Mouse (Mus musculus) c-Kit-positive CD71-positive TER-119-positive erythroid progenitor cells, embryonic 14.5 days (primary cell): ENCODE measurements at regions not wholly inside any gene's neighbourhood (a gene's known extent, or its start where the extent isn't known, plus 50 kb on each side); places are given as distances from the start of the nearest gene placed in this dataset.

Experiments used
- DNase-seq: peaks from one replicate; pipeline ENCODE4 v3.0.0-alpha.2; 2013; ENCODE audit warnings: low spot score

DNA sequence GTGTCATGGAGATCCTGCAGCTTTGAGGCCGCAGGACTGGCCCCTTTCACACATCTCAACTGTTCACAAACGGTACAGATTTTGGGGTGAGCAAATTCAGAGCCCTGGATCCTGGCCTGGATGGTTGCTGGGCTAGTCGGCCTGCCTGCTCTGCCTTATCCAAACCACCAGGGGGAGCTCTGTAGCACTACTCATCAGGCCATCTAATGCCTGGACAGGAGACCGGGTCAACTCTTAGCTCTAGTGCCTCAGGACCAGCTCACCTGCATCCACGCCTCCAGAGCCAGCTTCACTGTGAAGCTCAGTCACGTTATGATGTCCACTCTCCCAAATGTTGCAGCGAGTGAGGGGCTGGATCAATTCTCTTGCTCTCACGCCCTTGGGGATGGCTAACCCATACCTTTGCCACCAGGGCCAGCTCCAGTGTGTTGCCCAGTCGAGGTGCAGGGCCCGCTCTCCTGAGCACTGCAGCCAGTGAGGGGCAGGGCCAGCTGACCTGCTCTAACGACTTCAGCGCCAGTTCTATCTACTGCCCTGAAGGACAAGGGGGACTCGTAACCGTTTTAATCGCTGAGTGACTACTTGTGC is 206.8 kb downstream of the Etnk1 start:
- DNase-seq: peak; percentile 37

DNA sequence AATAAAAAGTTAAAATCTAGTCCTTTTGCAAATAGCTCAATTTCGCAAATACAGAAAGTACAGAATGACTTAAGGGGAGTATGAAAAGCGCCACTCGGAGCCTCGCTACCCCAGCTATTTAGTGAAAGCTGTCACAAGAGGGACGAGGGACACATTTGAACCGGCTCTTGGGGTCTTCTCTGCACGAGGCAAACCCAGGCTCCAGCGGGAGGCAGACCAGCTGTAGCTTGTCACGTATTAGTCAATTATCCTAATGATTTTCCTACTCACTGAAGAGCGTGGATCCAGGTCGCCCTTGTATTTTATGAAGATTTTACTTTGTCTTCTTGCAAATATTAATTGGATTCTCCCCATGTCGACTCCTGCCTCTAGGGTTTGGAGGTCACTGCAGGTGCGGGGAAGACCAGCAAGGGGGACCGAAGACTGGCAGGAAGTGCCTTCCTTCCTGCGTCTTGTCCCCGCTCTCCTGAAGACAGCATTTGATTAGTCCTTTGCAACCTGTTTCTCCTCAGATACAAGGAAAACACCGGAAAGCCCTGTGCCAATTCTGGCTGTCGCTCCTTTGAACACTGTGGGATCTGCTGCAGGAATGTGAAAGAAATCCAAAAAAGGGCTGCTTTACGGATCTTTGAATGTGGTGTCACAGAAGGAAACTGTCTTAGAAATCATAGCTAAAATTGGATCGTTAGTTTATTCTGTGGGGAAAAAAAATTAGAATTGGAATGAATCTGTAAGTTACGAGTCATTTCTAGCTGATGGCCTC is 209.1 kb downstream of the Etnk1 start:
- DNase-seq: no peak

DNA sequence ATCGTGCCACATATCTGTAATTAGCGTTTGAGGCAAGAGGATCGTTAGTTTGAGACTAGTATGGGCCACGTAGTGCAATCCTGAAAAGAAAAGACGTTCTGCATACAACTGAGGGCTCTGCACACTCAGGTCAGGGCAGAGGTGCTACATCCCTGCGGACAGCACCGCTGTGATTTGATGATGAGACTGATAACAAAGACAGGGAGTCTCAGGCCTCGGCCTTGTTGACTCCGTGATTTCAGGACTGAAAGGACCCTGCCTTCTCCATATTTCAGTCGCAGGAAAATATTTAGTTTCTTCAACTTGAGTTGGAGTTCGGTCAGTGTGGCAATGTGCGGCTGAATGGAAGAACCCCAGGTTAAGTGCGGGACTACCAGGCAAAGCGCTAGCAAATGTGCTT is 210.1 kb downstream of the Etnk1 start:
- DNase-seq: no peak

DNA sequence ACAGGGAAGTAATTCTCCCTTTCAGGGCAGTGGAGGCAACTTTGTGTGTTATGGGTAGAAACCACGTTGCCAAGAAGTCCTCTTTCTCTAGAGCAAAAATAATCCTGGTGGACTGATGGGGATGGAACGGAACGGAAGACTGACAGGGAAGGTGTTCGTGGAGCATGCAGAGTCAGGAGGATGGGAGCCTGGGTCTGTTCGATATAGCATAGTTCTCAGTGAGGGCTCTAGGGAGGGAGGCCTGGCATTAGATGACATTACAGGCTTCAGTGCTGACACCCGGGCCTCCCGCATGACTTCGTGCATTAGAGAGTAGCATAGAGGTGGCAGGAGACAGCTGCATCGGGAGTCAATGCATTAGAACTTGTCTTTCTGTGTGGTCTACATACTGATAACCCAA is 211.1 kb downstream of the Etnk1 start:
- no peak for DNase-seq

DNA sequence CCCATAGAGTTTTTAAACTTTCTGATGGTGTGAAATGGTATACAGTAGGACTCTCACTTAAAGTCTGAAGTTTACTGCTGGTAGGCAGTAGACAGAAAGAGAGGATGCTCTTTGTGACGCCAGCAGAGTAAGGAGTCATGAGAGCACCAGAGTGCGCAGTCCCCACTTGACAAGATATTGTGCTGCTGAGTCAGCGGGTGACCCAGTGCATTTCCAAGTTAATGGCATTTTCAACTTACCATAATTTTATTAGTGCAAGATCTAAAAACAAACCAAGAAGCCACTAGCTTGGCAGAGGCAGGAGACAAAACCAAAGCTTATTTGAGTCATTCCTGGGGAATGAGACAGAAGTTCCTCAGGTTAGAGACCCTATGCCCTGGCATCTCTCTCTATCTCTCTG is 213.5 kb downstream of the Etnk1 start:
- DNase-seq: no peak

DNA sequence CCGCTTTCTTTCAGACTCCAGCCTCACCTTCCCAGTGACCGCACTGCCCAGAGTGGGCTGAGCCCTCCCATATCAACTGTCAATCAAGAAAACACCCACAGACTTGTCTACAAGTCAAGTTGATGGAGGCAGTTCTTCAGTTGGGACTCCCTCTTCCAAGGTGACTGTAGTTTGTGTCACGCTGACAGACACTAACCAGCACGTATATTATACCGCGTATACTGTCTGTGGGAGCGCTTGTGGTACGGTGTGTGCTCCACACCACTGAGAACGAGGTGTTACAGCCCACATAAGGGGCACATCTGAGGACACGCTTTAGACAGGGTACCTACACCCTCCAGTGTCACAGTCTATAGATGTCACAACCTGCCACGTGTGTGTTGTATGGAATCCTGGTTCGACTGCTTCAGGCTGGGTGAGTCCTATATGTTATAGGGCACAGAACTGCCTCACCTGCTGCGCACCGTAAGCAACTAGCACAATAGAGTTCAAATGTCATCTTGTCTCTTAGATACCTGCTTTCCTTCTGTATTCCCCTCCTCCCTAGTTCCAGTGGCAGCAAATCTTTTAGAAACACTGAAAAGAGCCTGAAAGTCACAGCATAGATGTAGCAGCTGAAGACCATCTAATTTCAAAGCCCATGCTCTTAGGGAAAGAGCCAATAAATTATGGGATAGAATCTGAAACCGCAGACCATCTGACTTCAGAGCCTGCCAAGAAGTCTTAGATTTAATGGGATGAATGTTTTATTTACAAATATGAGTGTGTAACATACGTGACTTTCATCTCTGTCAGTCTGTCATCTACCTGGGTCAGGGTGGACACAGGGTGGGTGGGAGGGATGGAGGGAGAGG is 219.8 kb downstream of the Etnk1 start:
- no peak for DNase-seq

DNA sequence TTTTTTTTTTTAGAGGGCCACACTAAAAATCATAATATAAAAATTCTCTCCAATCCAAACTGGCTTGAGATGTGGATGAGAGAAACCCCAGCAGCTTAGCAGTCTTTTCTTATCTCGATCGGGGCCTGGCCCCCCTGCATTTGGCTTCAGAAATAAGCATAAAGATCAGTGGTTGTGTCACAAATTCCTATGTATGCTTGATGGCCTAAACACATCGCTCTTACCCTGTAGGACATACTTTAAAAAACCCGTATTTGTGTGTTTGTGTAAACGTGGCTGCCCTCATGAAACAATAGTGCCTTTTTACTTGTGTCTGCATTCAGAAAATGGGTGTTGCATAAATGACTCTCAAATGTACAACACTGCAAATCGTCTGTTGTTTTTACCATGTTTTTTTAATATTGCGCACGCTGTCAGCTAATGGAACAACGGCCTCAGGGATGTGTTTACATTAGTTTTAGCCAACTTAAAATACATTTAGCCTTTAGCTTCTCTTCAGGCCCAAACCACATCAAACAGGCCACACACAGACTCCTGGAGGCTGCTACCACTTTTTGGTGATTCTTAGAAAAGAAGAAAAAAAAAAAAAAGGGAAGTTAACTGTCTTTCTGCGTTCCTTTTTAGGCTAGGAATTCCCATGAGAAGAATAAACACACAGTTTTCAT is 226.7 kb downstream of the Etnk1 start:
- no peak for DNase-seq

DNA sequence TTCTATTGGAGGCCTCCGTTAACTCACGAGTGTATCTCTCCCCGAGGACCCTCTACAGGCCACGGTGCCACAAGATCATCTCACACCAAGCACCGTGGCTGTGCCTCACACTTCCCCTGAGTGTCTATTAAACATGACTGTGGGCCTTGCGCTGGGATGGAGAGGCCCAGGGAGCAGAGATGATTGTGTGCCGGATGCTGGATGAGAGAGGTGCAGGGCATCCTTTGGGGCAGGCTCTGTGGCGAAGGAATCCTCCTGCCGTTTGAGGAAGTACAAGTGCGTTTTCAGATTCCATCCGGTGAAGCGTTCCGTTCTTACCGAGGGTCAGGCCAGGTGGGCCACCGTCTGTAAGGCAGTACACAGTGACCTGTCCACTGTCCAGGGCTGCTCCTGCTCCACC is 227.4 kb downstream of the Etnk1 start:
- no peak for DNase-seq

DNA sequence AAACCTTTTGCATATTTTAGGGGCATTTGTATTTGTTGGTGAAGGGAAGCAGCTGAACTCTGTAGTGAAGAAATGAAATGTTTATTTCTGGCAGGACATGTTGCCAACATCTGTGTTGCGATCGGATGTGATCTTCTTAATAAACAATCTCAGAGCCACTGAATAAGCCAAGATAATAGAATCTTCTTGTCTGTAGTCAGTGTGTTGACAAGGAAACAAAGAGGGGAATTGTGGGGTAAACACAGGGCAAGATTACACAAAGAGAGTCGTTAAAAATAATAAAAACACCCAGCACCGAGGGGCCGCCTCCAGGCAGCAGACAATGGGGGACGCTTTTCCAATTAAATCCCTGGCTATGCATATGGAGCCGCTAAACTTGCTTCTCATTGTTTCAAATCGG is 234.4 kb downstream of the Etnk1 start:
- no peak for DNase-seq

DNA sequence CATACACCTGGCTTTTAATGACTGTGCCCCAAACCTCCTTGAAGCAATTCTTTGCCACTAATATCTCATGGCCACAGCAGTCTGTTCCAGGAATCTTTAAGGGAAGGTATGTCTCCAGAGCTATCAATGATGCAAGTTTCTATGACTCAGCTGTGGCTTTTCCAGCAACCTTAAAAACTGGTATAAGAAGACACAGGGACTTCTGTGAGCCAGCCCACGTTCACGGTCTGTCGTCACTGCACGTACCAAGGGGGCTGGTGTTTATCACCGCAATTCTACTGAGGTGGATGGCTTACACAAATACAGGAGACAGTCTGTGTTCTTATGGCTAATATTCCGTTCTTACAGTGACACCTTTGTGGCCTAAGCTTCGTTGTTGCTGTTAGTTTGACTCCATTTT is 234.9 kb downstream of the Etnk1 start:
- DNase-seq: no peak

DNA sequence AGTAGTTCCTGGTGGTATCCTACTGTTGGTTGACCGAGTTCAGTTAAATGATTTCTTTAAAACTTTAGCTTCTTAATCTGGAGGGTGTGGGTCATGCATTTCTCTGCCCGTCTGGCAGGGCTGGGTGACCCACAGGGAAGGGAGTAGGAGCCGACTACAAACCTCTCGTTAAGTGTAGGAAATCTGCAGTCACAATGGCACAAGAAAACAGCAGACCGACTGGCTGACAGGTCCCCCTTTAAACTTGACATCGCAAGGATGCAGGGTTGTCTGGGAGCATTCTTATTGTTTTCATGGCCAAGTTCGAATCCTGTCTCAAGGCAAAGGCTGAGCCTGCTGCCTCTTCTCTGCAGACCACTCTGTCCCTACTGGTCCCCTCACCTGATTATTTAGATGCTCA is 235.7 kb downstream of the Etnk1 start:
- no peak for DNase-seq

DNA sequence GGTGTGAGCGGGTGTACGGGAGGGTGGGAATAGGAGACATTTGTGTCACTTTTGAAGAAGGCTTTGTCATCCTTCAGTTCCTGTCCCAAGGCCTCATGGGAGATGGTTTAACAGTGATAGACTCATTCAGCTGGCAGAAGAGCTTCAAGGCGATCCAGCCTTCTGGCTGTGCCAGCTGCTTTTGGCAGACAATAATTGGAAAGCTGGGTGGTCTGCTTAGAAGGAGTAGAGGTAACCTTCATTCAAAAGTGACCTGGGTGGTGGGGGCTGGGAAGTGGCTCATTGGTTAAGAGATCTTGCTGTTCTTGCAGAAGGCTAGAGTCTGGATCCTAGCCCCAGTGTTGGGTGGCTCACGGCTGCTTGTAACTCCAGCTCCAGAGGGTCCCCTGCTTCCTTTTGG is 237.5 kb downstream of the Etnk1 start:
- no peak for DNase-seq

DNA sequence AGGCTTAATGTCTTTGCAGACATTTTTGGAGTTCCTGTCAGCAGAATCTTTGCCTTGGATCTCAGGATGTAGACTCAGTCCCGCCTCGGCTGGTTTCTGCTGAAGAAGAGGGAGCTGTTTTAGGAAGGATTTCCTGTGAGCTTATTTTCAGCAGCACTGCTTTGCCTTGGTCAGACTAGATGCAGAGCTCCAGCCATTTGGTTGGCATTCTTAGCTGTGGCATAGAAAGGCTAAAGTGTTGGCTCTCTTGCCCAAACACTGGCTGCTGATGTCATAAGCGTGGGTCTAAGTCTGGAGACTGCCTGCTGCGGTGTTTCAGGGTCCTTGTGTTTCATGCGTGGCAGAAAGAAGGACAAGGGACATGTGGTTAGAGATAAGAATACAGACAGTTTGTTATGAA is 245.0 kb downstream of the Etnk1 start:
- DNase-seq: no peak

DNA sequence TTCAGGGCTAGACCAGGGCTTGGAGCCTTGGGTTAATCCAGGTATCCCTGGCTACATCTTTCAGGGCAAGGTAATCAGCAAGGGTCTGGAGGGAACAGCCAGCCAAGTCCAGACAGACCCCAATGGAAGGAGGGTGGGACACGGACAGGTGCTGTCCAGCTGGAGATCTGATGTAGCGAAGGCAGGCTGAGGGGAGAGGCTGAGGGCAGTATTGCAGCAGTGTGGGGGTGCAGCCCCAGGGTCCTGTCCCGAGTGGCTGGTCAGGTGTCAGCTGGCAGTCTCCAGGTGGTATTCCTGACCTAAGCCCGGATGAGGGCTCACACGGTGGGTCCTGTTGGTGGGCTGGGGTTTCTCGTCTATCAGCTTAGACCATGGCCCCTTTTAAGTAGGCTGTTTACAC is 245.7 kb downstream of the Etnk1 start:
- DNase-seq: no peak

DNA sequence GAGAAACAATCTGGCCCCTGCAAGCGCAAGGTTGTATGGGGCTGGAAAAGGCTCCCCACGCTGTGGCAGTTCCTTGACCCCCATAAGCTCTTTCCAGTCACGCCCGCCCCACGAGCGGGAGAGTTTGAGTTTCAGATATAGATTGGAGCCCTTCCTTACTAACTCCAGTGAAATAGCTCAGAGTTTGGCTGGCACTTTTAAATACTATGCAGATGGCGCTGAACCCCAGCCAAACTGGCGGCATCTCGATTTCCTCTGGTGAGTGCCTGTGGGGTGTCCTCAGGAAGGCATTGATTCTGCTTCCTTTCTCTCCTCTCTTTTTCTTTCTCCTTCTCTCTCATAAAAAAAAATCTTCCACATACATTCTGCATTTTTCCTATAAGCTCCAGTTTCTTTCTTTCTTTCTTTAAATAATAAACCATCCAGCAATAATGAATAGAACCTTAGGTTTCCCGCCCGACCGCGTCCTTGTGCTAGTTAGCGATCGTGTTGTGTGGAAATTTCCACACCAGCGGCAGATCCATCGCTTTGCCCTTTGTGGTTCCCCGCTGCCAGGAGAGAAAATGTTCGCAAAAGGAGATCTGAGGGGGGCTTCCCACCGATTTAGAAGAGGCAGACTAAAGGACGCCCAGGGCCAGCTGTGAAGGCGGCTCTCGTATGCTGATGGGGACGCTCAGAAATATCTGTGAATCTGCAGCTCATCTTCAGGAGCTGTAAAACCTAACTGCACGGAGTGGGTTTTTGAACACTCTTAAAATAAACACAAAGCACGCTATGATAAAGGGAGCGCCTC is 247.8 kb downstream of the Etnk1 start:
- DNase-seq: no peak

DNA sequence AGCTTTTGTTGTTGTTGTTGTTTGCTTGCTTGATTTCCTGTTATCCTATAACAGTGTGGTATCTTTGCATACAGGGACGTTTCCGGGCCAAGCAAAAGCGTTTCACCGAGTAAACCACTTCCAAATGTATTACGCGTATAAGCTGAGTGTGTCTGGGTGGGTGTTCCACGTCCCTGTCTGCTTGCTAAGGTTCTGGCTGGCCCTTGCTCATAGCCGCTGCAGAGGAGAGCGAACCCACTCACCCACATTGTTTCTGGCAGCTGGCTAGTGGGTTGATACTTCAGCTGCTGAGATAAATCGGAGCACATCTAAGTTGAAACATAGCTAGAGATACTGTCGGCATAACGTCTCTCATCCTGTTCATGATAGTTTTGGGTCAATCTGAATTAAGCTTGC is 248.4 kb downstream of the Etnk1 start:
- no peak for DNase-seq

DNA sequence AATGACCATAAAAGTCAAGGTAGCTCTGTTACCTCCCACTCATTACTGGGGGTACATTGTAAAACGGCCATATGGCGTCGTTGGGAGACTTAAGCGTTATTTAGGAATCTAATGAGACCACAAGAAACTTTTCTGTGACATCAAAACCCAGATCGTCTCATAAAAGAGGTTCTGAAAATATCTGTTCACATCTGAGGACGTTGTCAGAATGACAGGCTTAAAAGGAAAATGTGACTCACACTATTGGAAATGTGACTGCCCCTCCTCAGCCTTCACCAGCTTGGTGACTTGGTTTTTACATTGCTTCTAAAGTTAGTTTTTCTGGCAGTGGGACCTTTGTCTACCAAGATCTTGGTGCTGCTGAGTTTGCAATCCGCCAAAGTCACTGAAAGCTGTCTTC is 252.9 kb downstream of the Etnk1 start:
- DNase-seq: no peak

DNA sequence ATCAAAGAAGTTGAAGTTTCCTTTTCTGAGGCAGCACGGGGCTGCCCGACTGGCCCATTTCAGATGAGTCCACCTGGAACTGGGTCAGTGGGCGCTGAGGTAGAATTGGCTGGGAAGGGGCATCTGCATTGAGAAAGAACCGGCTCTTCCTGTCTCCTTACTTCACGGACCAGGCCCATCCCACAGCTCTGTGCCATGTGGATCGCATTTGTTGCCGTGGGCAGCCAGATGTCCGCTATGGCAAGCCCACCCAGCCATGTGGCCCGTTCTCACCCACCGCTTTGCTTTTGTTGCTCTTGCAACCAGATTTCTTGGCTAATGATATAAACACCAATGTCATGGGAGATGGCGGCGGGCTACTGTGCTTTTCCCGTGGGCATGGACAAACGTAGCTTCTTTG is 256.0 kb downstream of the Etnk1 start:
- DNase-seq: no peak

DNA sequence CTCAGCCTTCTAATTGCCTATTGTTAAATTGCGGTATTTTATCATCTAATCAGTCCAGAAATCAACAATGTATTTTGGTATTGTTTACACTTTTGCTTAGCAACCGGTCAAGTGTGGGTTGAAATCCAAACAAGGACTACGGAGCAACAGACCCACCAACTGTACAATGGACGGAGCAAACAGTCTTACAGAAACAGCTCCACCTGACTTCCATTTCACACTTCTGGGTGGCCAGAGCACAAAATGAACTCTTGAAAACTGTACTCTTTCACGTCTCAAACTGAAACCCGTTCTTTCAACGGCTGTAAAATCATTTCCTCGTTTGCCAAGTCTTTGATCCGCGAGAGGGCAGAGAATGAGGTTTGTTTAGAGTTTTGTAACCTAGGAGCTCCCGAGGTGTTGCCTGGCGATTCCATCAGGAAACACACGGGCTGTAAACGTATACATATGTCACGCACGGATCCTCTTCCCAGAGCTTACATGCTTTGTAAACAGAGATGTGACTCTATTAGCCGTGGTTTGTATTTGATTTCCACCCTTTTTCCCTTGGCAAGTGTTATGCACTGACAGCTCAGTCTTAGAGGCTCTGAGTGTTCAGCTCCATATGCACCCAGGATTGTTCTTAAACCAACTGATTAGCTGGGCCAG is 258.3 kb downstream of the Etnk1 start:
- DNase-seq: no peak

DNA sequence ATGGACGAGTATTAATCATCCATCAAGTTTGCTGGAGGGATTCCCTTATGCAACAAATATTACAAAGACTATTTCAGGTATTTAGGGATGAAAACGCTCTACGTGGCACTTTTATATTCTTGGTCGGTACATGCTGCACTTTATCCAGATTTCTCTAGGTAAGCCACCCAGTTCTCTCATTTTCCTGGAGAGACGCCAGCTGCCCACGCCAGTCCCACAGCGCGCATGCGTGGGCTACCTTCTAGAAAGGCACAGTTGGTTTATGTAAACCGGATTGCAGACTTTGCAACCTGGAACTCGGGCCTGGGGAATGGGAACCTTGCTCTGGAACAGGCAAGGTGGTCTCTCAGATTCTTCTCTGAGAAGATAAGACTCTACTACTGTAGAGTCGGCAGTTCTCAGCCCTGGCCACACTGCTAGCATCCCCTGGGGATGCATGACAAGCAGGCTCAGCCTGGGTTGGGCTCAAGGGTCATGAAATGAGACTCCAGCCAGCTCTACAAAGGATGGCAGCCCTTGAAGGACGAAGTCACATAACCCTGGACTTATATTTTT is 265.0 kb downstream of the Etnk1 start:
- no peak for DNase-seq
